9 mouse cellular contexts compared by ENCODE assay signal in genomic region chr11:45992087-45992486, GRCm38 (mm10). TPM values are rescaled to one million over a fixed set of nuclear protein-coding genes. Genes with fewer than 3 reads are reported as not detected.
DNase-seq lines count a peak whose midpoint lies in the region; ATAC-seq and TF ChIP-seq lines count a peak whose summit lies in the region.
"Had no signal": no experiment of that assay in that cellular context is flagged by ENCODE, and none has a peak within 500 bp of the region (broad histone marks: within the 10 kb centered on the region; RNA-seq: fewer than 3 reads in every experiment).

No protein-coding gene starts in this region.

- peak overlapping the region; percentile 60 for H3K4me2 ChIP-seq in lung, embryonic 16.5 days (ENCODE audit: low read depth, low read length)
- peak overlapping the region; percentile 54 for H3K4me2 ChIP-seq in limb, embryonic 14.5 days (replicated peaks; ENCODE audit: low read depth, low read length, severe bottlenecking)
- peak overlapping the region; percentile 55 for H3K4me2 ChIP-seq in stomach, embryonic 16.5 days (ENCODE audit: low read depth, low read length)

- no peaks in the 10 kb centered on the region for H3K9me3 ChIP-seq in lung, embryonic 16.5 days (ENCODE audit: control insufficient read depth, low read length)
- H3K9me3 ChIP-seq in limb, embryonic 14.5 days (ENCODE audit: control insufficient read depth, low read length) = no peaks in the 10 kb centered on the region
- no peaks in the 10 kb centered on the region for H3K9me3 ChIP-seq in stomach, embryonic 16.5 days (replicated peaks; ENCODE audit: control insufficient read depth, low read length)

- H3K27me3 ChIP-seq in lung, embryonic 16.5 days (ENCODE audit: control insufficient read depth, insufficient read depth, low read depth, low read length) = no peaks in the 10 kb centered on the region
- H3K27me3 ChIP-seq in limb, embryonic 14.5 days (ENCODE audit: control insufficient read depth, insufficient read depth, low read length) = no peaks in the 10 kb centered on the region
- no peaks in the 10 kb centered on the region for H3K27me3 ChIP-seq in stomach, embryonic 16.5 days (ENCODE audit: control insufficient read depth, insufficient read depth, low read length)

- DNase-seq in embryo, embryonic 9.5 days (ENCODE audit: extremely low spot score) = peak; percentile 2
- DNase-seq in embryo, embryonic 10.5 days (ENCODE audit: low spot score) = no peak
- DNase-seq in lung, postnatal 14 days = no peak
- no peak for DNase-seq in limb, embryonic 14.5 days (ENCODE audit: low spot score)
- DNase-seq in MN1 (ENCODE audit: low spot score) = no peak
- DNase-seq in adrenal gland, adult 2 months = no peak
- DNase-seq: cerebellum, adult 2 months had no signal

- H3K9ac ChIP-seq in lung, embryonic 16.5 days (ENCODE audit: low read length) = 0 out of 2 replicates have a peak overlapping the region, but pooled peaks have one; percentile 2
- H3K9ac ChIP-seq in limb, embryonic 14.5 days (ENCODE audit: low read depth, low read length, severe bottlenecking) = no peak overlapping the region; the same call in 1 of the 2 replicates
- no peak overlapping the region; the same call in 1 of the 2 replicates for H3K9ac ChIP-seq in stomach, embryonic 16.5 days (ENCODE audit: low read length)

- 48% methylated on average over 13 of the region's 13 CpGs for WGBS in lung, embryonic 16.5 days
- 52% methylated on average over 13 of the region's 13 CpGs for WGBS in limb, embryonic 14.5 days
- 44% methylated on average over 13 of the region's 13 CpGs for WGBS in stomach, embryonic 16.5 days

- ATAC-seq in lung, embryonic 16.5 days (ENCODE audit: low read depth) = no peak
- ATAC-seq in limb, embryonic 14.5 days (ENCODE audit: low FRiP score, low read depth) = no peak
- no peak for ATAC-seq in stomach, embryonic 16.5 days (ENCODE audit: insufficient read depth, low FRiP score)

- peaks cover 3% of the 10 kb centered on the region; the same call in 1 of the 2 replicates for H3K4me1 ChIP-seq in lung, embryonic 16.5 days (replicated peaks; ENCODE audit: control insufficient read depth, insufficient read depth, low read length)
- no peaks in the 10 kb centered on the region for H3K4me1 ChIP-seq in limb, embryonic 14.5 days (ENCODE audit: control insufficient read depth, insufficient read depth, low read length)
- peaks cover 3% of the 10 kb centered on the region for H3K4me1 ChIP-seq in stomach, embryonic 16.5 days (ENCODE audit: control insufficient read depth, insufficient read depth, low read length)

- TF ChIP-seq POLR2A in limb, embryonic 14.5 days (IDR thresholded peaks at IDR 0.05; ENCODE audit: borderline replicate concordance, extremely low read depth, insufficient read depth, insufficient read length) = no peak

- H3K36me3 ChIP-seq in lung, embryonic 16.5 days (ENCODE audit: control insufficient read depth, insufficient read depth, low read length) = no peaks in the 10 kb centered on the region
- H3K36me3 ChIP-seq in limb, embryonic 14.5 days (ENCODE audit: control insufficient read depth, insufficient read depth, low read length) = no peaks in the 10 kb centered on the region
- no peaks in the 10 kb centered on the region for H3K36me3 ChIP-seq in stomach, embryonic 16.5 days (ENCODE audit: control insufficient read depth, insufficient read depth, low read length)

- no peak overlapping the region for H3K27ac ChIP-seq in lung, embryonic 16.5 days (ENCODE audit: low read length)
- H3K27ac ChIP-seq in limb, embryonic 14.5 days (replicated peaks; ENCODE audit: low read depth, low read length) = no peak overlapping the region
- H3K27ac ChIP-seq in stomach, embryonic 16.5 days (ENCODE audit: low read length) = no peak overlapping the region

- H3K4me3 ChIP-seq in lung, embryonic 16.5 days (ENCODE audit: low read length) = peak overlapping the region; percentile 40
- H3K4me3 ChIP-seq in limb, embryonic 14.5 days (replicated peaks; ENCODE audit: low read length) = peak overlapping the region; percentile 28
- H3K4me3 ChIP-seq in stomach, embryonic 16.5 days (replicated peaks; ENCODE audit: low read length) = peak overlapping the region; percentile 38

RNA-seq across cellular contexts. Expression of gene Sox30, which starts 12.0 kb away (rescaled TPM):
- 0.05 and 0.11 TPM in 2 replicates for polyA plus RNA-seq in lung, embryonic 16.5 days (2015; fragmentation: Nextera tagmentation; extraction: Ambion mirVana)
- polyA plus RNA-seq in limb, embryonic 14.5 days (2012; rRNA removed) = 0.54 and 0.64 TPM in 2 replicates
- polyA plus RNA-seq in limb, embryonic 14.5 days (2014; fragmentation: Nextera tagmentation; extraction: Ambion mirVana) = 0.25 and 0.45 TPM in 2 replicates
- 0.17 TPM in 1 of 2 replicates, not detected in the other for polyA plus RNA-seq in stomach, embryonic 16.5 days (2015; fragmentation: Nextera tagmentation; extraction: Ambion mirVana)
- total RNA-seq in adrenal gland, adult 2 months (2021) = under 1 TPM; 0.14 to 0.28 TPM
- polyA plus RNA-seq in adrenal gland, adult 2 months (2012; rRNA removed) = 0.21 and 0.25 TPM in 2 replicates

RNA-seq across cellular contexts. Expression of gene Thg1l, which starts 36.8 kb away (rescaled TPM):
- polyA plus RNA-seq in lung, embryonic 16.5 days (2015; fragmentation: Nextera tagmentation; extraction: Ambion mirVana) = 12.5 and 12.7 TPM in 2 replicates
- polyA plus RNA-seq in limb, embryonic 14.5 days (2012; rRNA removed) = 14.8 and 15.0 TPM in 2 replicates
- polyA plus RNA-seq in limb, embryonic 14.5 days (2014; fragmentation: Nextera tagmentation; extraction: Ambion mirVana) = 11.2 and 11.6 TPM in 2 replicates
- 10.5 and 11.0 TPM in 2 replicates for polyA plus RNA-seq in stomach, embryonic 16.5 days (2015; fragmentation: Nextera tagmentation; extraction: Ambion mirVana)
- 10 to 100 TPM; 16.9 to 17.8 TPM for total RNA-seq in adrenal gland, adult 2 months (2021)
- 3.4 and 4.6 TPM in 2 replicates for polyA plus RNA-seq in adrenal gland, adult 2 months (2012; rRNA removed)

RNA-seq across cellular contexts. Expression of gene Lsm11, which starts 47.4 kb away (rescaled TPM):
- polyA plus RNA-seq in lung, embryonic 16.5 days (2015; fragmentation: Nextera tagmentation; extraction: Ambion mirVana) = 4.3 and 4.5 TPM in 2 replicates
- polyA plus RNA-seq in limb, embryonic 14.5 days (2012; rRNA removed) = 7.2 and 8.4 TPM in 2 replicates
- polyA plus RNA-seq in limb, embryonic 14.5 days (2014; fragmentation: Nextera tagmentation; extraction: Ambion mirVana) = 8.2 TPM in 2 replicates
- 3.7 and 4.0 TPM in 2 replicates for polyA plus RNA-seq in stomach, embryonic 16.5 days (2015; fragmentation: Nextera tagmentation; extraction: Ambion mirVana)
- 10 to 100 TPM in 1 of 2 experiments, 1 to 10 TPM in 1; 7.0 to 19.1 TPM for total RNA-seq in adrenal gland, adult 2 months (2021)
- polyA plus RNA-seq in adrenal gland, adult 2 months (2012; rRNA removed) = 4.8 and 6.9 TPM in 2 replicates
